Mouse (Mus musculus) hindbrain, embryonic 16.5 days (tissue): Measurements from ENCODE around the gene Csrp1. TPM values are rescaled to one million over a fixed set of nuclear protein-coding genes. Genes with fewer than 3 reads are reported as not detected.

ENCODE experiments used
- ATAC-seq: fragments of 200-750 bp; cut with Nextera tagmentation; 2 replicates; pipeline ENCODE4 v1.8.0; 2017; ENCODE audit warnings: moderate TSS enrichment, moderate library complexity
- H3K27ac ChIP-seq: fragments of 300-500 bp; sonication (generic); 2 replicates; pipeline ENCODE4 v1.5.1; 2014; ENCODE audit warnings: low read depth, mild to moderate bottlenecking, control low read depth, low read length, moderate library complexity
- H3K27me3 ChIP-seq: fragments of 300-500 bp; sonication (generic); replicated peaks from 2 replicates; pipeline ENCODE4 v1.6.1; 2014; ENCODE audit warnings: low read length; ENCODE audit not compliant: control insufficient read depth, insufficient read depth
- H3K36me3 ChIP-seq: fragments of 300-500 bp; sonication (generic); 2 replicates; pipeline ENCODE4 v1.6.1; 2014; ENCODE audit warnings: mild to moderate bottlenecking, low read length, moderate library complexity, mixed read lengths; ENCODE audit not compliant: control insufficient read depth, insufficient read depth
- H3K4me1 ChIP-seq: fragments of 300-500 bp; sonication (generic); 2 replicates; pipeline ENCODE4 v1.6.1; 2014; ENCODE audit warnings: low read depth, low read length; ENCODE audit not compliant: control insufficient read depth, insufficient read depth
- H3K4me2 ChIP-seq: fragments of 300-500 bp; sonication (generic); 2 replicates; pipeline ENCODE4 v1.6.1; 2014; ENCODE audit warnings: mild to moderate bottlenecking, low read length, control low read depth, moderate library complexity
- H3K4me3 ChIP-seq: fragments of 300-500 bp; sonication (generic); 2 replicates; pipeline ENCODE4 v1.5.1; 2014; ENCODE audit warnings: mild to moderate bottlenecking, low read length, control low read depth, moderate library complexity
- H3K9ac ChIP-seq: fragments of 300-500 bp; sonication (generic); 2 replicates; pipeline ENCODE4 v1.6.1; 2014; ENCODE audit warnings: low read depth, mild to moderate bottlenecking, control low read depth, low read length, moderate library complexity
- H3K9me3 ChIP-seq: fragments of 300-500 bp; sonication (generic); 2 replicates; pipeline ENCODE4 v1.6.1; 2014; ENCODE audit warnings: mild to moderate bottlenecking, low read length, moderate library complexity; ENCODE audit not compliant: control insufficient read depth
- WGBS: fragments of 180-500 bp; shearing (Covaris S2); extraction: QIAGEN DNeasy Blood & Tissue Kit; methylation state at CpG from one replicate; pipeline ENCODE4 v1.1.7; 2014; 5-methylcytosine and 5-hydroxymethylcytosine counted together
- polyA plus RNA-seq: library from polyadenylated mRNA; unstranded; fragments of >200 nt; fragmentation: Nextera tagmentation; extraction: Ambion mirVana; gene quantifications from 2 replicates; pipeline ENCODE4 v1.2.1, GENCODE M21; 2015

Gene Csrp1
- polyA plus RNA-seq, 1 experiment from 2014 or later = 20.6 TPM

DNA sequence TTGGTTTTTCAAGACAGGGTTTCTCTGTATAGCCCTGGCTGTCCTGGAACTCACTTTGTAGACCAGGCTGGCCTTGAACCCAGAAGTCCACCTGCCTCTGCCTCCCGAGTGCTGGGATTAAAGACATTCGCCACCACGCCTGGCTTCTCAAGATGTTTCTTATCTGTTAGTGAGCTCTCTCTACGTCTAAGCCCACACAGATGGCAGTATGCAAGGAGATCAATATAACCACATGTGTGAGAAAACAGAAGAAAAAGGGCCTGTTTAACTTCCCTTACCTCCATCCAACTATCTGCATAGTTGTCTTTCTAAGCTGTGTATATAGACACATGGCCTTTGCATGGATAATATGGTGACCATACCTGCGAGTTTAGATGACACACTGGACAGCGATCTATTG is 5.5 kb downstream of the Csrp1 start:
- WGBS = 95% methylated on average over 6 of the region's 6 CpGs
- 0 out of 2 replicates have a peak, but pooled peaks cover 2% of the 10 kb centered on the region for H3K27me3 ChIP-seq
- peaks cover 9% of the 10 kb centered on the region for H3K4me1 ChIP-seq
- H3K4me3 ChIP-seq = no peak overlapping the region
- no peaks in the 10 kb centered on the region for H3K36me3 ChIP-seq
- H3K9ac ChIP-seq = no peak overlapping the region
- no peak overlapping the region for H3K27ac ChIP-seq
- H3K9me3 ChIP-seq = no peaks in the 10 kb centered on the region
- ATAC-seq = no peak
- H3K4me2 ChIP-seq = no peak overlapping the region

- Histone ChIP-seq H3K36me3 (no peaks in the 10 kb centered on the region), H3K4me1 (peaks cover 9% of the 10 kb centered on the region), H3K4me3 (no peak overlapping the region), H3K9me3 (no peaks in the 10 kb centered on the region), H3K27ac (no peak overlapping the region), H3K27me3 (0 out of 2 replicates have a peak, but pooled peaks cover 2% of the 10 kb centered on the region), H3K4me2 (no peak overlapping the region), H3K9ac (no peak overlapping the region)
- WGBS = 66% methylated on average over 7 of the region's 7 CpGs
- ATAC-seq = no peak
These were observed 6.1 kb downstream of the Csrp1 start for GRCm38 (mm10) chr1:135725936-135726335.

DNA sequence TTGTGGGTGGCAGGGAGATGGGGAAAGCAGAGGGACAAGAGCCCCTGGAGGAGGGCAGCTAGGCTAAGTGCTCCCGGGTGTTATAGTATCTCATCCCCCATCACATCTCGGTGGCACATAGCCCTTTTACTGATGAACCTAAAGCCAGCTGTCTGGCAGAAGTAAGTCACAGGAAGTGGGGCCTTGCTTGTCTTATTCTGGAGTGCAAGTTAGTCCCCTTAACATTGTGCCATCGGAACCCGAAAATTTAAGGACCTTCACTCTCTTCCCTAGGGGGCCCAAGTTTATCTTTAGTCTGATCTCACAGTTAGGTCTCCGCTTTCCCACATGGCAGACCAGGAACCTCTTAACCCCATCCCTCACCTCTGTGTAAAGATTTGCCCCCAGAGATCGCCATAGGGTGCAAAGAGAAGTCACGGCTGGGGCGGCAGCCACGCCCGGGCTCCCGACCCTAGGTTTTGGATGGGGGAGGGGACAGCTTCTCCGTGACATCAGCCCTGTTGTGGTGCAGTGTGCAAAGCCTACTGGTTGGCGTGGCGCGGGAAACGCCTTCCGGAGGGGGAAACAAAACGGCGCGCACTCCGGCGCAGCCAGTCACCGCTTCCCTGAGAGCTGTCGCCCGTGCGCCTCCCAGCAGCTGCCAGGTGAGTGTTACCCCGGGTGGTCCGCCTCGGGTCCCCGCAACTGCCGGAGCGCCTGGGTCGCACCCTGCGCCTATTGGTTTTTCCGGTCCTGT is 8.9 kb downstream of the Csrp1 start:
- ATAC-seq = peak; percentile 91
- Histone ChIP-seq H3K36me3 (no peaks in the 10 kb centered on the region), H3K27ac (peak overlapping the region; percentile 56; the same call in 1 of the 2 replicates), H3K4me1 (peaks cover 13% of the 10 kb centered on the region), H3K9me3 (no peaks in the 10 kb centered on the region), H3K4me2 (peak overlapping the region; percentile 96), H3K4me3 (peak overlapping the region; percentile 64), H3K27me3 (0 out of 2 replicates have a peak, but pooled peaks cover 2% of the 10 kb centered on the region), H3K9ac (peak overlapping the region; percentile 73)
- 2% methylated on average over 34 of the region's 35 CpGs for WGBS

- peak overlapping the region; percentile 56; the same call in 1 of the 2 replicates for H3K27ac ChIP-seq
- peak overlapping the region; percentile 64 for H3K4me3 ChIP-seq
- no peaks in the 10 kb centered on the region for H3K9me3 ChIP-seq
- peak overlapping the region; percentile 73 for H3K9ac ChIP-seq
- peaks cover 15% of the 10 kb centered on the region for H3K4me1 ChIP-seq
- under 1% methylated on average over 11 of the region's 11 CpGs for whole genome bisulfite sequencing
- H3K36me3 ChIP-seq = no peaks in the 10 kb centered on the region
- peak; percentile 35; the same call in 1 of the 2 replicates for ATAC-seq
- peak overlapping the region; percentile 96 for H3K4me2 ChIP-seq
- 0 out of 2 replicates have a peak, but pooled peaks cover 2% of the 10 kb centered on the region for H3K27me3 ChIP-seq
These were observed 9.5 kb downstream of the Csrp1 start for GRCm38 (mm10) chr1:135729367-135729713.

DNA sequence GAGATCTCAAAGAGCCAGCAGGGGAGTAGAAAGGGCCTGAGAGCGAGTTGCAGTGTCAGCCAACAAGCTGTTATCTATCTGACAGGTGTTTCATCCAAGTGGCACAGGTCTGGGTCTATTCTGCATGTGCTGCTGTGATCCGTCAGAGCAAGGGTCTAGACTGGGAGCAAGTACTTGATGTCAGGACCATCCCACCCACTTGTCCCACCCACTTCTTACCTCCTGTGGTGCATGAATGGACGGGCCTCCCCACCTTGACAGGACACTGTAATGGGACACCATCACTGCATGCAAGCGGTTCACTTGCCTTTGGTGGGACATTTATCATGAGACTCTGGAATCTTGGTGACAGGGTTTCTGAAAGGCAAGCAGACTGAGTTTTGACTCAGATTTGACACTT is 10.0 kb downstream of the Csrp1 start:
- Histone ChIP-seq H3K27ac (no peak overlapping the region; the same call in 1 of the 2 replicates), H3K27me3 (0 out of 2 replicates have a peak, but pooled peaks cover 2% of the 10 kb centered on the region), H3K9me3 (no peaks in the 10 kb centered on the region), H3K9ac (0 out of 2 replicates have a peak overlapping the region, but pooled peaks have one; percentile 31), H3K4me1 (peaks cover 15% of the 10 kb centered on the region), H3K4me3 (peak overlapping the region; percentile 64), H3K36me3 (no peaks in the 10 kb centered on the region), H3K4me2 (peak overlapping the region; percentile 96)
- WGBS = 14% methylated on average over 4 of the region's 4 CpGs
- ATAC-seq = no peak

- H3K27ac ChIP-seq = no peak overlapping the region
- H3K27me3 ChIP-seq = 0 out of 2 replicates have a peak, but pooled peaks cover 2% of the 10 kb centered on the region
- ATAC-seq = no peak
- H3K4me1 ChIP-seq = peaks cover 15% of the 10 kb centered on the region
- 59% methylated on average over 3 of the region's 3 CpGs for WGBS
- H3K4me2 ChIP-seq = peak overlapping the region; percentile 14
- no peaks in the 10 kb centered on the region for H3K36me3 ChIP-seq
- H3K4me3 ChIP-seq = no peak overlapping the region
- H3K9me3 ChIP-seq = no peaks in the 10 kb centered on the region
- H3K9ac ChIP-seq = no peak overlapping the region
These were observed 10.4 kb downstream of the Csrp1 start for GRCm38 (mm10) chr1:135730296-135730695.

- WGBS = 72% methylated on average over 7 of the region's 7 CpGs
- H3K9me3 ChIP-seq = peaks cover under 1% of the 10 kb centered on the region; the same call in 1 of the 2 replicates
- H3K4me2 ChIP-seq = no peak overlapping the region
- H3K36me3 ChIP-seq = no peaks in the 10 kb centered on the region
- 0 out of 2 replicates have a peak, but pooled peaks cover 2% of the 10 kb centered on the region for H3K27me3 ChIP-seq
- peak overlapping the region; percentile 19; the same call in 1 of the 2 replicates for H3K27ac ChIP-seq
- peaks cover 15% of the 10 kb centered on the region for H3K4me1 ChIP-seq
- no peak for ATAC-seq
- H3K4me3 ChIP-seq = no peak overlapping the region
- no peak overlapping the region for H3K9ac ChIP-seq
These were observed 11.5 kb downstream of the Csrp1 start for GRCm38 (mm10) chr1:135731393-135731792.

DNA sequence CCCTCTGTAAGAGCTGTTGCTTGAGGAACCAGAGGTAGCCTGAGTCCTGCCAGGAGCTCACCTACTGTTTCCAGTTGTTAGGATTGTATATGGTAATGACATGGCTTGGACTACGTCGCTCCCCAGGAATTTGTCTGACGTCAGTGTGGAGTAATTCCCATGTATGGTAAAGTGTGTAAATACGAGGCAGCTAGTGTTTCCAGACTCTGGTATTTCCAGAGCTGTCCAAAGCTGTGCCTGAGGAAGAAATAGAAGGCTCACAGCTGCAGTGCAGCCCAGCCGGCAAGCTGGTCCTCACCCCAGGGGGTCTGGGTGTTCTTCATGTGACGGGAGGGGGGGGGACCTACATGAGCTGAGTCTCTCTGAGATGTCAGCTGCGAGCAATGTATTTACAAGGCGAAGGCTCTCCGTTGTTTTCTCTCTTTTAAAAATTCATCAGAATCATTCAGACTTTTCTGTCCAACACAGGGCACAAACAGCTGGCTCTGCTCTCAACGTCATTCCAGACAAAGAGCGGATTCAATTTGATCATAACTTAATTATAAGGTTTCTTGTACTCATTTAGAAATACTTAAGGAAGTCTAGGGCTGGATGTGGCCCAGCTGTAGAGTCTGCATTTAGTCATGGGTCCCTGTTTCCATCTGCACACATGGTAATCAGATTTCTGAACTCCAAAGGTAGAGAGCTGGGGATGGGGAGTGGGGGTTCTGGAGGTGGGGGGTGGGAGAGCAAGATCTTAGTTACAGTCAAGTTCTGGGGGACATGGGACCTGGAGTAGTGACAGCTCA is 12.2 kb downstream of the Csrp1 start:
- Histone ChIP-seq H3K4me3 (no peak overlapping the region), H3K27me3 (0 out of 2 replicates have a peak, but pooled peaks cover 2% of the 10 kb centered on the region), H3K4me2 (no peak overlapping the region), H3K4me1 (peaks cover 15% of the 10 kb centered on the region), H3K36me3 (no peaks in the 10 kb centered on the region), H3K27ac (peak overlapping the region; percentile 19; the same call in 1 of the 2 replicates), H3K9me3 (peaks cover 3% of the 10 kb centered on the region), H3K9ac (no peak overlapping the region)
- no peak for ATAC-seq
- 42% methylated on average over 11 of the region's 11 CpGs for WGBS
